Mouse (Mus musculus) megakaryocyte, embryonic 14.5 days (primary cell): ENCODE data around the gene Dhx34.

Source experiments
- FLI1 ChIP-seq: IDR thresholded peaks from 2 replicates; pipeline ENCODE4 v1.6.1; 2012; ENCODE audit warnings: low read length, inconsistent platforms, mixed read lengths
- GATA1 ChIP-seq: IDR thresholded peaks from 3 replicates; pipeline ENCODE4 v1.6.1; 2012; ENCODE audit warnings: mixed read lengths, low read length, inconsistent platforms, borderline replicate concordance

- TF ChIP-seq GATA1 (no peak), FLI1 (no peak)
These were observed 7.9 kb downstream of the Dhx34 start for GRCm38 (mm10) chr7:16213986-16214385.
